Mouse (Mus musculus): ENCODE results near the gene Map3k5.

- TF ChIP-seq POLR2A (IDR thresholded peaks at IDR 0.05; ENCODE audit: insufficient read depth, low read depth, low read length) (no peak), CTCF (IDR thresholded peaks at IDR 0.05; ENCODE audit: insufficient read depth, low read depth, low read length) (no peak)
Measured at GRCm38 (mm10) chr10:20101456-20101855, 167.2 kb downstream of the Map3k5 start.

Data from olfactory bulb, adult 2 months (tissue).